Comparison of ENCODE assay signal across 8 mouse cellular contexts in genomic region chr10:96230391-96230790, GRCm38 (mm10).
DNase-seq lines count a peak whose midpoint lies in the region; ATAC-seq and TF ChIP-seq lines count a peak whose summit lies in the region.

No protein-coding gene starts in this region.

- no peak overlapping the region for H3K4me3 ChIP-seq in forebrain, postnatal 0 days (ENCODE audit: low read depth, low read length)
- H3K4me3 ChIP-seq in forebrain, embryonic 16.5 days (replicated peaks; ENCODE audit: low read length) = no peak overlapping the region
- no peak overlapping the region for H3K4me3 ChIP-seq in myocyte

- H3K4me1 ChIP-seq in forebrain, postnatal 0 days (ENCODE audit: insufficient read depth) = no peaks in the 10 kb centered on the region
- H3K4me1 ChIP-seq in forebrain, embryonic 16.5 days (replicated peaks; ENCODE audit: control insufficient read depth, insufficient read depth, low read length) = no peaks in the 10 kb centered on the region

- TF ChIP-seq CTCF in forebrain, postnatal 0 days (IDR thresholded peaks at IDR 0.05; ENCODE audit: low read depth) = peak; percentile 27; the same call in 1 of the 2 replicates

- no peaks in the 10 kb centered on the region for H3K9me3 ChIP-seq in forebrain, postnatal 0 days (ENCODE audit: low read length)
- H3K9me3 ChIP-seq in forebrain, embryonic 16.5 days (ENCODE audit: control insufficient read depth, low read length) = no peaks in the 10 kb centered on the region

- ATAC-seq in forebrain, postnatal 0 days = no peak
- ATAC-seq in forebrain, embryonic 16.5 days = no peak
- no peak for ATAC-seq in erythroid progenitor cell, adult 5-6 weeks (replicated peaks; ENCODE audit: low FRiP score, poor library complexity, severe bottlenecking)

- DNase-seq in forebrain, postnatal 0 days = no peak
- DNase-seq in ZHBTc4 (ENCODE audit: low read depth, low spot score) (peak; percentile 45), liver (peak; percentile 30)
- DNase-seq in gastrocnemius, postnatal 36 days = no peak
- no peak for DNase-seq in ovary, postnatal 14 days (ENCODE audit: low spot score)

- no peak overlapping the region for H3K9ac ChIP-seq in forebrain, postnatal 0 days
- no peak overlapping the region for H3K9ac ChIP-seq in forebrain, embryonic 16.5 days (replicated peaks; ENCODE audit: low read depth, low read length)

- no peaks in the 10 kb centered on the region for H3K36me3 ChIP-seq in forebrain, postnatal 0 days (ENCODE audit: insufficient read depth)
- H3K36me3 ChIP-seq in forebrain, embryonic 16.5 days (ENCODE audit: control insufficient read depth, insufficient read depth) = no peaks in the 10 kb centered on the region
- no peaks in the 10 kb centered on the region for H3K36me3 ChIP-seq in myocyte (ENCODE audit: control insufficient read depth, insufficient read depth)

- WGBS in forebrain, postnatal 0 days = 75% methylated on average over 8 of the region's 8 CpGs
- WGBS in forebrain, embryonic 16.5 days = 76% methylated on average over 8 of the region's 8 CpGs

- no peak overlapping the region for H3K27ac ChIP-seq in forebrain, postnatal 0 days (ENCODE audit: low read depth, low read length)
- no peak overlapping the region for H3K27ac ChIP-seq in forebrain, embryonic 16.5 days (ENCODE audit: low read length)

- no peaks in the 10 kb centered on the region for H3K79me2 ChIP-seq in myocyte (ENCODE audit: control insufficient read depth, insufficient read depth)

- no peak overlapping the region for H3ac ChIP-seq in myocyte (ENCODE audit: control insufficient read depth, insufficient read length)

- intact Hi-C loops in gastrocnemius, postnatal 36 days (cut with DNase I) = no loop called here

- H3K4me2 ChIP-seq in forebrain, postnatal 0 days (ENCODE audit: low read depth) = no peak overlapping the region
- H3K4me2 ChIP-seq in forebrain, embryonic 16.5 days (ENCODE audit: low read length) = no peak overlapping the region
- no peak overlapping the region for H3K4me2 ChIP-seq in myocyte (ENCODE audit: low read depth)

- H3K27me3 ChIP-seq in forebrain, postnatal 0 days (ENCODE audit: insufficient read depth, low read length) = no peaks in the 10 kb centered on the region
- H3K27me3 ChIP-seq in forebrain, embryonic 16.5 days (replicated peaks; ENCODE audit: control insufficient read depth, insufficient read depth, low read length) = no peaks in the 10 kb centered on the region
- H3K27me3 ChIP-seq in myocyte (ENCODE audit: control insufficient read depth, insufficient read depth, insufficient read length) = no peaks in the 10 kb centered on the region

- TF ChIP-seq POLR2A in myocyte (IDR thresholded peaks at IDR 0.05; ENCODE audit: insufficient read length, low read depth) = no peak

TF ChIP-seq in myocyte, 11 proteins besides CTCF, POLR2A, EP300 and RAD21:
- TF ChIP-seq CEBPB (IDR thresholded peaks at IDR 0.05; ENCODE audit: insufficient read depth, poor library complexity, severe bottlenecking) = peak; percentile 72
- no peak for TF ChIP-seq TCF12 (IDR thresholded peaks at IDR 0.05; ENCODE audit: insufficient read depth, poor library complexity, severe bottlenecking)
- TF ChIP-seq REST (IDR thresholded peaks at IDR 0.05; ENCODE audit: insufficient read depth, insufficient read length) = no peak
TF ChIP-seq in myocyte: peak in this region for 1.

Comparison
In these comparisons a context has a peak if more than half of its experiments do, and no peak if none do; other contexts are left out.
1. DNase-seq: peak in ZHBTc4 (single experiment) and liver (single experiment); none in forebrain, postnatal 0 days (single experiment), gastrocnemius, postnatal 36 days (0 of 2) and ovary, postnatal 14 days (single experiment).